10 mouse cellular contexts compared by ENCODE assay signal in genomic region chr4:149396433-149397306, GRCm38 (mm10). TPM values are rescaled to one million over a fixed set of nuclear protein-coding genes. Genes with fewer than 3 reads are reported as not detected.
DNase-seq lines count a peak whose midpoint lies in the region; ATAC-seq lines count a peak whose summit lies in the region.
"Had no signal": no experiment of that assay in that cellular context is flagged by ENCODE, and none has a peak within 500 bp of the region (broad histone marks: within the 10 kb centered on the region; RNA-seq: fewer than 3 reads in every experiment).

No protein-coding gene starts in this region.

- no peak overlapping the region for H3K9ac ChIP-seq in lung, embryonic 15.5 days
- no peak overlapping the region for H3K9ac ChIP-seq in hindbrain, embryonic 16.5 days (ENCODE audit: low read depth, low read length)

- no peaks in the 10 kb centered on the region for H3K27me3 ChIP-seq in lung, embryonic 15.5 days
- no peaks in the 10 kb centered on the region for H3K27me3 ChIP-seq in hindbrain, embryonic 16.5 days (replicated peaks; ENCODE audit: control insufficient read depth, insufficient read depth, low read length)

- ATAC-seq in frontal cortex, adult (ENCODE audit: low TSS enrichment): peak; percentile 81
- ATAC-seq in lung, embryonic 15.5 days (ENCODE audit: borderline replicate concordance, extremely low read depth, low FRiP score, low TSS enrichment): no peak
- ATAC-seq in hindbrain, embryonic 16.5 days: 0 out of 2 replicates have a peak, but pooled peaks have one; percentile 18

- intact Hi-C loops in gastrocnemius, postnatal 14 days (cut with DNase I; ENCODE audit: low total_unique reads): no loop called here

- H3K4me2 ChIP-seq in lung, embryonic 15.5 days: no peak overlapping the region
- no peak overlapping the region for H3K4me2 ChIP-seq in hindbrain, embryonic 16.5 days (ENCODE audit: low read length)

- H3K36me3 ChIP-seq in lung, embryonic 15.5 days: peaks cover 13% of the 10 kb centered on the region
- H3K36me3 ChIP-seq in hindbrain, embryonic 16.5 days (ENCODE audit: control insufficient read depth, insufficient read depth, low read length): peaks cover 7% of the 10 kb centered on the region

- no peak for DNase-seq in frontal cortex, postnatal 10 days (ENCODE audit: low spot score in 2 of 2)
- DNase-seq in lung, postnatal 14 days: no peak
- peak; percentile 45 to 66 for DNase-seq in right cerebral cortex, postnatal 36 days (ENCODE audit: low spot score in 2 of 2)
- no peak for DNase-seq in cerebellum, postnatal 4 days (ENCODE audit: low spot score in 2 of 2)
- no peak for DNase-seq in gastrocnemius, postnatal 14 days
- DNase-seq: B cell, adult 2 months had no signal

- H3K4me1 ChIP-seq in lung, embryonic 15.5 days: peaks cover 33% of the 10 kb centered on the region
- no peaks in the 10 kb centered on the region for H3K4me1 ChIP-seq in hindbrain, embryonic 16.5 days (ENCODE audit: control insufficient read depth, insufficient read depth, low read depth, low read length)

- peak overlapping the region; percentile 16; the same call in 1 of the 2 replicates for H3K27ac ChIP-seq in lung, embryonic 15.5 days
- H3K27ac ChIP-seq in hindbrain, embryonic 16.5 days (ENCODE audit: low read depth, low read length): peak overlapping the region; percentile 45; the same call in 1 of the 2 replicates

- WGBS in lung, embryonic 15.5 days: 39% methylated on average over 21 of the region's 21 CpGs
- 63% methylated on average over 21 of the region's 21 CpGs for WGBS in hindbrain, embryonic 16.5 days

- H3K4me3 ChIP-seq in lung, embryonic 15.5 days: no peak overlapping the region
- no peak overlapping the region for H3K4me3 ChIP-seq in hindbrain, embryonic 16.5 days (ENCODE audit: low read length)

- no peaks in the 10 kb centered on the region for H3K9me3 ChIP-seq in lung, embryonic 15.5 days
- no peaks in the 10 kb centered on the region for H3K9me3 ChIP-seq in hindbrain, embryonic 16.5 days (ENCODE audit: control insufficient read depth, low read length)

RNA-seq across cellular contexts. Expression of gene Ube4b, which starts 29.9 kb away (rescaled TPM):
- 34.9 and 38.4 TPM in 2 replicates for polyA plus RNA-seq in lung, embryonic 15.5 days (2015; fragmentation: Nextera tagmentation; extraction: Ambion mirVana)
- 47.4 and 58.6 TPM in 2 replicates for polyA plus RNA-seq in hindbrain, embryonic 16.5 days (2015; fragmentation: Nextera tagmentation; extraction: Ambion mirVana)
- 10 to 100 TPM; 34.4 to 36.8 TPM for total RNA-seq in gastrocnemius, postnatal 14 days (2021)

RNA-seq across cellular contexts. Expression of gene Rbp7, which starts 58.1 kb away (rescaled TPM):
- 2.7 and 3.6 TPM in 2 replicates for polyA plus RNA-seq in lung, embryonic 15.5 days (2015; fragmentation: Nextera tagmentation; extraction: Ambion mirVana)
- polyA plus RNA-seq in hindbrain, embryonic 16.5 days (2015; fragmentation: Nextera tagmentation; extraction: Ambion mirVana): not detected in 2 replicates
- 10 to 100 TPM in 1 of 2 experiments, 1 to 10 TPM in 1; 8.9 to 20.7 TPM for total RNA-seq in gastrocnemius, postnatal 14 days (2021)
- polyA plus RNA-seq: neural tube, embryonic 14.5 days had no signal

Comparison
In these comparisons a context has a peak if more than half of its experiments do, and no peak if none do; other contexts are left out.
1. DNase-seq: peak in right cerebral cortex, postnatal 36 days (2 of 2); none in frontal cortex, postnatal 10 days (0 of 2), lung, postnatal 14 days (single experiment), cerebellum, postnatal 4 days (0 of 2) and gastrocnemius, postnatal 14 days (single experiment).